Mouse (Mus musculus): ENCODE data around the gene Atxn1. TPM values are rescaled to one million over a fixed set of nuclear protein-coding genes. Genes with fewer than 3 reads are reported as not detected.

Gene Atxn1
- polyA plus RNA-seq, 1 experiment: 2.5 TPM

GRCm38 (mm10) chr13:45931215-45931614 lies 33.6 kb downstream of the Atxn1 start:
- no peak for TF ChIP-seq TCF12 (IDR thresholded peaks at IDR 0.05; ENCODE audit: insufficient read depth, poor library complexity, severe bottlenecking)
- no peak for TF ChIP-seq CEBPB (IDR thresholded peaks at IDR 0.05; ENCODE audit: insufficient read depth, poor library complexity, severe bottlenecking)
- TF ChIP-seq TCF3 (IDR thresholded peaks at IDR 0.05; ENCODE audit: insufficient read length, low read depth): no peak
- no peak for TF ChIP-seq MAX (IDR thresholded peaks at IDR 0.05; ENCODE audit: low read depth)
- no peak for TF ChIP-seq SRF (IDR thresholded peaks at IDR 0.05; ENCODE audit: control insufficient read depth, insufficient read length, low read depth)
- TF ChIP-seq REST (IDR thresholded peaks at IDR 0.05; ENCODE audit: insufficient read depth, insufficient read length): no peak
- TF ChIP-seq E2F4 (IDR thresholded peaks at IDR 0.05; ENCODE audit: insufficient read depth): no peak
- no peak for TF ChIP-seq POLR2A (IDR thresholded peaks at IDR 0.05; ENCODE audit: insufficient read length, low read depth)
- no peak for TF ChIP-seq MYOG (IDR thresholded peaks at IDR 0.05; ENCODE audit: control insufficient read depth in 1 of 3, insufficient read depth in 1 of 3, insufficient read length in 2 of 3, low read depth in 2 of 3)
- no peak overlapping the region for H3K4me2 ChIP-seq (ENCODE audit: low read depth)
- no peaks in the 10 kb centered on the region for H3K36me3 ChIP-seq (ENCODE audit: control insufficient read depth, insufficient read depth)
- no peaks in the 10 kb centered on the region for H3K27me3 ChIP-seq (ENCODE audit: control insufficient read depth, insufficient read depth, insufficient read length)
- no peak overlapping the region for H3ac ChIP-seq (ENCODE audit: control insufficient read depth, insufficient read length)
- H3K4me3 ChIP-seq: no peak overlapping the region
- H3K79me2 ChIP-seq (ENCODE audit: control insufficient read depth, insufficient read depth): peaks cover 27% of the 10 kb centered on the region

- H3K79me2 ChIP-seq (ENCODE audit: control insufficient read depth, insufficient read depth): peaks cover 21% of the 10 kb centered on the region
- H3ac ChIP-seq (ENCODE audit: control insufficient read depth, insufficient read length): no peak overlapping the region
These were observed 35.1 kb downstream of the Atxn1 start for GRCm38 (mm10) chr13:45929744-45930143.

GRCm38 (mm10) chr13:45925294-45925693 lies 39.5 kb downstream of the Atxn1 start:
- Histone ChIP-seq H3K4me3 (no peak overlapping the region), H3ac (ENCODE audit: control insufficient read depth, insufficient read length) (no peak overlapping the region), H3K79me2 (ENCODE audit: control insufficient read depth, insufficient read depth) (peaks cover 22% of the 10 kb centered on the region), H3K4me2 (ENCODE audit: low read depth) (no peak overlapping the region), H3K36me3 (ENCODE audit: control insufficient read depth, insufficient read depth) (no peaks in the 10 kb centered on the region), H3K27me3 (ENCODE audit: control insufficient read depth, insufficient read depth, insufficient read length) (no peaks in the 10 kb centered on the region)
- no peak for TF ChIP-seq MAX (IDR thresholded peaks at IDR 0.05; ENCODE audit: low read depth)
- no peak for TF ChIP-seq TCF12 (IDR thresholded peaks at IDR 0.05; ENCODE audit: insufficient read depth, poor library complexity, severe bottlenecking)
- no peak for TF ChIP-seq SRF (IDR thresholded peaks at IDR 0.05; ENCODE audit: control insufficient read depth, insufficient read length, low read depth)
- TF ChIP-seq TCF3 (IDR thresholded peaks at IDR 0.05; ENCODE audit: insufficient read length, low read depth): no peak
- TF ChIP-seq POLR2A (IDR thresholded peaks at IDR 0.05; ENCODE audit: insufficient read length, low read depth): no peak

More at GRCm38 (mm10) chr13:45929744-45930143, 35.1 kb downstream of the Atxn1 start:
- no peak overlapping the region for H3K4me2 ChIP-seq (ENCODE audit: low read depth)
- no peak for TF ChIP-seq MAX (IDR thresholded peaks at IDR 0.05; ENCODE audit: low read depth)
- no peak for TF ChIP-seq SRF (IDR thresholded peaks at IDR 0.05; ENCODE audit: control insufficient read depth, insufficient read length, low read depth)
- H3K36me3 ChIP-seq (ENCODE audit: control insufficient read depth, insufficient read depth): no peaks in the 10 kb centered on the region
- no peak overlapping the region for H3K4me3 ChIP-seq
- no peaks in the 10 kb centered on the region for H3K27me3 ChIP-seq (ENCODE audit: control insufficient read depth, insufficient read depth, insufficient read length)

- no peak for TF ChIP-seq MYOG (IDR thresholded peaks at IDR 0.05; ENCODE audit: control insufficient read depth in 1 of 3, insufficient read depth in 1 of 3, insufficient read length in 2 of 3, low read depth in 2 of 3)
- Histone ChIP-seq H3ac (ENCODE audit: control insufficient read depth, insufficient read length) (no peak overlapping the region), H3K4me3 (no peak overlapping the region), H3K27me3 (ENCODE audit: control insufficient read depth, insufficient read depth, insufficient read length) (no peaks in the 10 kb centered on the region), H3K79me2 (ENCODE audit: control insufficient read depth, insufficient read depth) (peaks cover 22% of the 10 kb centered on the region), H3K4me2 (ENCODE audit: low read depth) (no peak overlapping the region), H3K36me3 (ENCODE audit: control insufficient read depth, insufficient read depth) (no peaks in the 10 kb centered on the region)
These were observed 40.3 kb downstream of the Atxn1 start for GRCm38 (mm10) chr13:45924555-45924954.

GRCm38 (mm10) chr13:45923086-45923485 lies 41.7 kb downstream of the Atxn1 start:
- Histone ChIP-seq H3K4me2 (ENCODE audit: low read depth) (peak overlapping the region; percentile 49), H3K36me3 (ENCODE audit: control insufficient read depth, insufficient read depth) (no peaks in the 10 kb centered on the region), H3K79me2 (ENCODE audit: control insufficient read depth, insufficient read depth) (peaks cover 16% of the 10 kb centered on the region), H3K27me3 (ENCODE audit: control insufficient read depth, insufficient read depth, insufficient read length) (no peaks in the 10 kb centered on the region), H3K4me3 (no peak overlapping the region), H3ac (ENCODE audit: control insufficient read depth, insufficient read length) (no peak overlapping the region)
- TF ChIP-seq POLR2AphosphoS2 (IDR thresholded peaks at IDR 0.05; ENCODE audit: insufficient read length, low read depth) (no peak), SRF (IDR thresholded peaks at IDR 0.05; ENCODE audit: control insufficient read depth, insufficient read length, low read depth) (no peak), E2F4 (IDR thresholded peaks at IDR 0.05; ENCODE audit: insufficient read depth) (no peak), POLR2A (IDR thresholded peaks at IDR 0.05; ENCODE audit: insufficient read length, low read depth) (no peak)

- H3K4me2 ChIP-seq (ENCODE audit: low read depth): peak overlapping the region; percentile 49
- no peaks in the 10 kb centered on the region for H3K36me3 ChIP-seq (ENCODE audit: control insufficient read depth, insufficient read depth)
- no peak overlapping the region for H3ac ChIP-seq (ENCODE audit: control insufficient read depth, insufficient read length)
- no peak overlapping the region for H3K4me3 ChIP-seq
- no peaks in the 10 kb centered on the region for H3K27me3 ChIP-seq (ENCODE audit: control insufficient read depth, insufficient read depth, insufficient read length)
- peaks cover 17% of the 10 kb centered on the region for H3K79me2 ChIP-seq (ENCODE audit: control insufficient read depth, insufficient read depth)
- no peak for TF ChIP-seq TCF3 (IDR thresholded peaks at IDR 0.05; ENCODE audit: insufficient read length, low read depth)
- no peak for TF ChIP-seq CEBPB (IDR thresholded peaks at IDR 0.05; ENCODE audit: insufficient read depth, poor library complexity, severe bottlenecking)
- TF ChIP-seq TCF12 (IDR thresholded peaks at IDR 0.05; ENCODE audit: insufficient read depth, poor library complexity, severe bottlenecking): no peak
- no peak for TF ChIP-seq SRF (IDR thresholded peaks at IDR 0.05; ENCODE audit: control insufficient read depth, insufficient read length, low read depth)
- TF ChIP-seq POLR2AphosphoS2 (IDR thresholded peaks at IDR 0.05; ENCODE audit: insufficient read length, low read depth): no peak
- no peak for TF ChIP-seq MYOD1 (IDR thresholded peaks at IDR 0.05; ENCODE audit: control insufficient read depth in 1 of 3, insufficient read length in 2 of 3, low read depth in 2 of 3)
- no peak for TF ChIP-seq USF1 (IDR thresholded peaks at IDR 0.05; ENCODE audit: low read depth)
- TF ChIP-seq REST (IDR thresholded peaks at IDR 0.05; ENCODE audit: insufficient read depth, insufficient read length): no peak
- no peak for TF ChIP-seq MAX (IDR thresholded peaks at IDR 0.05; ENCODE audit: low read depth)
- TF ChIP-seq MYOG (IDR thresholded peaks at IDR 0.05; ENCODE audit: control insufficient read depth in 1 of 3, insufficient read depth in 1 of 3, insufficient read length in 2 of 3, low read depth in 2 of 3): no peak
- TF ChIP-seq POLR2A (IDR thresholded peaks at IDR 0.05; ENCODE audit: insufficient read length, low read depth): no peak
- TF ChIP-seq E2F4 (IDR thresholded peaks at IDR 0.05; ENCODE audit: insufficient read depth): no peak
These were observed 42.3 kb downstream of the Atxn1 start for GRCm38 (mm10) chr13:45922467-45922866.

Data from myocyte (in vitro differentiated cells).